In genomic region chr7:30280670-30281138, GRCm38 (mm10) we compare ENCODE assay signal across 7 mouse cellular contexts. TPM values are rescaled to one million over a fixed set of nuclear protein-coding genes. Genes with fewer than 3 reads are reported as not detected.
A peak's percentile ranks its signal among the peaks of the same experiment; 100 is the strongest.
DNase-seq lines count a peak whose midpoint lies in the region; ATAC-seq lines count a peak whose summit lies in the region.

No protein-coding gene starts in this region.

- ATAC-seq in intestine, embryonic 15.5 days, result peak; percentile 83

- intact Hi-C loops in gastrocnemius, postnatal 36 days (cut with DNase I), result no loop called here
- intact Hi-C loops in left cerebral cortex, postnatal 25 days (cut with DNase I), result loop anchor here (1.0 kb wide), 1 partner anchor 48 kb away; the partner anchor contains the start of gene Tbcb

- H3K9me3 ChIP-seq in intestine, embryonic 15.5 days, result no peaks in the 10 kb centered on the region
- H3K9me3 ChIP-seq in midbrain, embryonic 10.5 days (replicated peaks), result no peaks in the 10 kb centered on the region

- no peaks in the 10 kb centered on the region for H3K27me3 ChIP-seq in intestine, embryonic 15.5 days (replicated peaks)
- no peaks in the 10 kb centered on the region for H3K27me3 ChIP-seq in midbrain, embryonic 10.5 days (ENCODE audit: low read depth, poor library complexity, severe bottlenecking)

- WGBS in intestine, embryonic 15.5 days, result under 1% methylated on average over 20 of the region's 20 CpGs
- WGBS in midbrain, embryonic 10.5 days, result under 1% methylated on average over 20 of the region's 20 CpGs

- peak overlapping the region; percentile 82 for H3K4me3 ChIP-seq in intestine, embryonic 15.5 days (replicated peaks)
- H3K4me3 ChIP-seq in midbrain, embryonic 10.5 days, result peak overlapping the region; percentile 80

- no peaks in the 10 kb centered on the region for H3K36me3 ChIP-seq in intestine, embryonic 15.5 days
- H3K36me3 ChIP-seq in midbrain, embryonic 10.5 days, result no peaks in the 10 kb centered on the region

- peak; percentile 91 for DNase-seq in adrenal gland, adult 2 months
- peak; percentile 73 for DNase-seq in embryo, embryonic 11.5 days (ENCODE audit: low read depth, low spot score)
- peak; percentile 77 to 83 for DNase-seq in gastrocnemius, postnatal 36 days
- DNase-seq in left cerebral cortex, postnatal 25 days (ENCODE audit: low spot score in 2 of 2), result peak; percentile 87 to 91
- peak; percentile 82 for DNase-seq in midbrain, embryonic 10.5 days (ENCODE audit: low spot score)
- peak; percentile 83 for DNase-seq in right cerebral cortex, postnatal 4 days

- H3K4me2 ChIP-seq in intestine, embryonic 15.5 days (replicated peaks), result peak overlapping the region; percentile 86

- H3K4me1 ChIP-seq in intestine, embryonic 15.5 days (replicated peaks), result peaks cover 4% of the 10 kb centered on the region; the same call in 1 of the 2 replicates
- peaks cover 22% of the 10 kb centered on the region for H3K4me1 ChIP-seq in midbrain, embryonic 10.5 days

- H3K9ac ChIP-seq in intestine, embryonic 15.5 days, result peak overlapping the region; percentile 38

- peak overlapping the region; percentile 98 for H3K27ac ChIP-seq in intestine, embryonic 15.5 days
- H3K27ac ChIP-seq in midbrain, embryonic 10.5 days (replicated peaks), result peak overlapping the region; percentile 90

RNA-seq across cellular contexts. Expression of gene Wdr62, which starts 0.5 kb away (rescaled TPM):
- 1 to 10 TPM; 4.8 to 6.1 TPM for total RNA-seq in adrenal gland, adult 2 months (2021)
- polyA plus RNA-seq in adrenal gland, adult 2 months (2012; rRNA removed), result 16.3 and 17.6 TPM in 2 replicates
- 1 to 10 TPM; 2.2 to 2.7 TPM for total RNA-seq in gastrocnemius, postnatal 36 days (2021)
- 6.6 and 8.4 TPM in 2 replicates for polyA plus RNA-seq in intestine, embryonic 15.5 days (2015; fragmentation: Nextera tagmentation; extraction: Ambion mirVana)
- total RNA-seq in left cerebral cortex, postnatal 25 days (2021), result 1 to 10 TPM in 1 of 2 experiments, under 1 TPM in 1; 0.73 to 1.5 TPM
- 18.0 and 21.6 TPM in 2 replicates for polyA plus RNA-seq in midbrain, embryonic 10.5 days (2016; fragmentation: Nextera tagmentation; extraction: Ambion mirVana)

RNA-seq across cellular contexts. Expression of gene Thap8, which starts 0.8 kb away (rescaled TPM):
- total RNA-seq in adrenal gland, adult 2 months (2021), result not detected
- polyA plus RNA-seq in adrenal gland, adult 2 months (2012; rRNA removed), result 0.51 and 0.62 TPM in 2 replicates
- under 1 TPM in 1 of 2 experiments, not detected in 1; 0.25 TPM for total RNA-seq in gastrocnemius, postnatal 36 days (2021)
- 0.34 and 0.56 TPM in 2 replicates for polyA plus RNA-seq in intestine, embryonic 15.5 days (2015; fragmentation: Nextera tagmentation; extraction: Ambion mirVana)
- under 1 TPM in 1 of 2 experiments, not detected in 1; 0.34 TPM for total RNA-seq in left cerebral cortex, postnatal 25 days (2021)
- 0.32 and 0.55 TPM in 2 replicates for polyA plus RNA-seq in midbrain, embryonic 10.5 days (2016; fragmentation: Nextera tagmentation; extraction: Ambion mirVana)

RNA-seq across cellular contexts. Expression of gene Clip3, which starts 10.8 kb away (rescaled TPM):
- 10 to 100 TPM; 27.9 to 28.7 TPM for total RNA-seq in adrenal gland, adult 2 months (2021)
- polyA plus RNA-seq in adrenal gland, adult 2 months (2012; rRNA removed), result 10.2 and 17.3 TPM in 2 replicates
- 1 to 10 TPM; 4.5 to 5.6 TPM for total RNA-seq in gastrocnemius, postnatal 36 days (2021)
- polyA plus RNA-seq in intestine, embryonic 15.5 days (2015; fragmentation: Nextera tagmentation; extraction: Ambion mirVana), result 22.6 and 23.4 TPM in 2 replicates
- total RNA-seq in left cerebral cortex, postnatal 25 days (2021), result 100 to 1,000 TPM; 467 to 489 TPM
- polyA plus RNA-seq in midbrain, embryonic 10.5 days (2016; fragmentation: Nextera tagmentation; extraction: Ambion mirVana), result 54.9 and 76.3 TPM in 2 replicates

RNA-seq across cellular contexts. Expression of gene Alkbh6, which starts 27.8 kb away (rescaled TPM):
- 10 to 100 TPM; 57.8 to 73.6 TPM for total RNA-seq in adrenal gland, adult 2 months (2021)
- polyA plus RNA-seq in adrenal gland, adult 2 months (2012; rRNA removed), result 276 and 312 TPM in 2 replicates
- total RNA-seq in gastrocnemius, postnatal 36 days (2021), result 10 to 100 TPM; 18.3 to 18.4 TPM
- 63.9 and 68.5 TPM in 2 replicates for polyA plus RNA-seq in intestine, embryonic 15.5 days (2015; fragmentation: Nextera tagmentation; extraction: Ambion mirVana)
- total RNA-seq in left cerebral cortex, postnatal 25 days (2021), result 10 to 100 TPM; 63.6 to 64.4 TPM
- 95.4 and 96.9 TPM in 2 replicates for polyA plus RNA-seq in midbrain, embryonic 10.5 days (2016; fragmentation: Nextera tagmentation; extraction: Ambion mirVana)

RNA-seq across cellular contexts. Expression of gene Syne4, which starts 33.9 kb away (rescaled TPM):
- total RNA-seq in adrenal gland, adult 2 months (2021), result 10 to 100 TPM; 18.8 to 34.5 TPM
- polyA plus RNA-seq in adrenal gland, adult 2 months (2012; rRNA removed), result 51.8 and 59.1 TPM in 2 replicates
- total RNA-seq in gastrocnemius, postnatal 36 days (2021), result 1 to 10 TPM in 1 of 2 experiments, not detected in 1; 1.9 TPM
- polyA plus RNA-seq in intestine, embryonic 15.5 days (2015; fragmentation: Nextera tagmentation; extraction: Ambion mirVana), result 47.7 and 65.3 TPM in 2 replicates
- 1 to 10 TPM; 8.4 to 8.7 TPM for total RNA-seq in left cerebral cortex, postnatal 25 days (2021)
- polyA plus RNA-seq in midbrain, embryonic 10.5 days (2016; fragmentation: Nextera tagmentation; extraction: Ambion mirVana), result 13.7 and 14.8 TPM in 2 replicates

Comparison
In these comparisons a context has a peak if more than half of its experiments do, and no peak if none do; other contexts are left out.
1. Peak in every context shown above with its lines: DNase-seq, ATAC-seq, H3K4me3 ChIP-seq and H3K27ac ChIP-seq.
2. RNA of gene Clip3, which starts 10.8 kb away (total RNA-seq): 467 to 489 TPM in left cerebral cortex, postnatal 25 days; 27.9 to 28.7 TPM in adrenal gland, adult 2 months and 4.5 to 5.6 TPM in gastrocnemius, postnatal 36 days; every median in the first group is over 10 times any median in the second.